Mouse (Mus musculus) stomach, embryonic 16.5 days (tissue): Measurements from ENCODE around the gene Gramd1c. TPM values are rescaled to one million over a fixed set of nuclear protein-coding genes. Genes with fewer than 3 reads are reported as not detected.

Experiments
- ATAC-seq: fragments of 200-750 bp; cut with Nextera tagmentation; 2 replicates; pipeline ENCODE4 v1.8.0; 2017; ENCODE audit warnings: moderate number of reproducible peaks, moderate TSS enrichment; ENCODE audit not compliant: insufficient read depth, low FRiP score
- H3K27ac ChIP-seq: fragments of 300-500 bp; sonication (generic); 2 replicates; pipeline ENCODE4 v1.5.1; 2014; ENCODE audit warnings: low read length
- H3K27me3 ChIP-seq: fragments of 300-500 bp; sonication (generic); 2 replicates; pipeline ENCODE4 v1.6.1; 2014; ENCODE audit warnings: low read length, control low read depth, mixed read lengths; ENCODE audit not compliant: control insufficient read depth, insufficient read depth
- H3K36me3 ChIP-seq: fragments of 300-500 bp; sonication (generic); 2 replicates; pipeline ENCODE4 v1.6.1; 2014; ENCODE audit warnings: low read length; ENCODE audit not compliant: control insufficient read depth, insufficient read depth
- H3K4me1 ChIP-seq: fragments of 300-500 bp; sonication (generic); 2 replicates; pipeline ENCODE4 v1.6.1; 2014; ENCODE audit warnings: low read length, control low read depth, mixed read lengths; ENCODE audit not compliant: control insufficient read depth, insufficient read depth
- H3K4me2 ChIP-seq: fragments of 300-500 bp; sonication (generic); 2 replicates; pipeline ENCODE4 v1.6.1; 2014; ENCODE audit warnings: low read depth, low read length, mixed read lengths
- H3K4me3 ChIP-seq: fragments of 300-500 bp; sonication (generic); replicated peaks from 2 replicates; pipeline ENCODE4 v1.5.1; 2014; ENCODE audit warnings: mild to moderate bottlenecking, low read length
- H3K9ac ChIP-seq: fragments of 300-500 bp; sonication (generic); 2 replicates; pipeline ENCODE4 v1.6.1; 2014; ENCODE audit warnings: low read length
- H3K9me3 ChIP-seq: fragments of 300-500 bp; sonication (generic); replicated peaks from 2 replicates; pipeline ENCODE4 v1.6.1; 2016; ENCODE audit warnings: low read length, control low read depth; ENCODE audit not compliant: control insufficient read depth
- WGBS: fragments of 180-500 bp; shearing (Covaris S2); extraction: QIAGEN DNeasy Blood & Tissue Kit; methylation state at CpG from one replicate; pipeline ENCODE4 v1.1.7; 2014; 5-methylcytosine and 5-hydroxymethylcytosine counted together
- microRNA-seq: library from miRNA; unstranded; fragments of <30 nt; microRNA quantifications from one replicate; pipeline ENCODE4, GENCODE M21; 2016
- polyA plus RNA-seq: library from polyadenylated mRNA; unstranded; fragments of >200 nt; fragmentation: Nextera tagmentation; extraction: Ambion mirVana; gene quantifications from 2 replicates; pipeline ENCODE4 v1.2.1, GENCODE M21; 2015

Gramd1c gene
- polyA plus RNA-seq, 1 experiment from 2014 or later, result 6.8 TPM

DNA sequence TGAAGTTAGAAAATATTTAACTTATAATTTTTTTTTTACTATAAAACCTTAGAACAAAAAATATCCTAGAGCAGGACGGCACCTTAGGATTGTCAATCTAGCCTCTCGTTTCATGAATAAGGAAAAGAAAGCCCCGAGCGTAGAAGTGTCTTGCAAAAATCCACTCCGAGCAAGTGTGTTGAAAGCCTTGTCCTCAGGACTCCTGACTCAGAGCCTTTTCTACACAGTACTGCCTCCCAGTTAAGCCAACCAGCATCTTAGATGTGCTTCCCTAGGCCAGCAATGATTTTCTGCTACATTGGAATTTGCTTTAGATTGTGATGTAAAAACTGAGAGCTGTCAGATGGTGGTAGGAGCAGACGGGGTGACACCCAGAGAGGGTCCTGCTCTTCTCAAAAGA lies 130.1 kb downstream of the Gramd1c start:
- Histone ChIP-seq H3K4me3 (no peak overlapping the region), H3K36me3 (no peaks in the 10 kb centered on the region), H3K27ac (no peak overlapping the region), H3K9ac (no peak overlapping the region), H3K9me3 (no peaks in the 10 kb centered on the region), H3K27me3 (no peaks in the 10 kb centered on the region), H3K4me1 (no peaks in the 10 kb centered on the region), H3K4me2 (no peak overlapping the region)
- no peak for ATAC-seq
- WGBS, result 83% methylated on average over 6 of the region's 6 CpGs

DNA sequence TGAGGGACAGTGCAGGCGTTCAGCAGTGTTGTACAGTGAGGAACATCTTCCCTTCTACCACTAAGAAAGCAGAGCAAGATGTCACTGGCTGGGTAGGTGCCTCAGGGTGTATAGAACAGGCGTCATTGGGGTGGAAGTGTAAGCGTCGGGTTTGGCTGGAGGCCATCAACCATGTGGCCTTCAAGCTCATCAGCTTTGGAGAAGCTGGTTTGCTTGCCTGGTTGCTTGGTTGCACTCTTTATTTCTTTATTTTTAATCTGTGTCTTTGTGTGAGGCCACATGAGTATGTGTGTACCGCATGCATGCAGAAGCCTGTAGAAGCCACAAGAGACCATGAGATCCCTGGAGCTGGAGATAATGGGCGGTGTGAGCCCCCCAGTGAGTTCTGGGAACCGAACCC lies 130.8 kb downstream of the Gramd1c start:
- H3K36me3 ChIP-seq, result no peaks in the 10 kb centered on the region
- no peak overlapping the region for H3K4me2 ChIP-seq
- no peak overlapping the region for H3K9ac ChIP-seq
- ATAC-seq, result no peak
- WGBS, result 79% methylated on average over 7 of the region's 7 CpGs
- H3K4me1 ChIP-seq, result no peaks in the 10 kb centered on the region
- no peak overlapping the region for H3K4me3 ChIP-seq
- no peaks in the 10 kb centered on the region for H3K27me3 ChIP-seq
- H3K9me3 ChIP-seq, result no peaks in the 10 kb centered on the region
- no peak overlapping the region for H3K27ac ChIP-seq

DNA sequence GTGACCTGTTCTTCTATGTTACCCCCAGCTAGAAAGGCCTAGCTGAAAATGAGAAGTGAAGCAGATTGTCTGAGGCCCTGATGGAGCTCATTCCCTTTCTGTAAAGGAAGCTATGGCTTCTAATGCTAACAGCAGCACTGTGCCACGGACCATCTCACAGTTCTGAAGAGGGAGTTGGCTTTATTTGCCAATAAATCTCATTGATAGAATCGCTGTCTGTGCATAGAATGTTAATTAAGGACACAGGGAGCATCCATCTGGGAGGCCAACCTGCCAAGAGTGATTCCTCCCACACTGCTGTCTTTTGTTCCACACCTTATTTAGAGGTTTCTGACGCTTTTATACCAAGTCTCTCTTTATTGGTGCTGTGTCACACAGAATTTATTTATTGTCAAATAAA lies 131.6 kb downstream of the Gramd1c start:
- 70% methylated on average over 3 of the region's 3 CpGs for WGBS
- no peak overlapping the region for H3K4me2 ChIP-seq
- no peaks in the 10 kb centered on the region for H3K9me3 ChIP-seq
- no peak overlapping the region for H3K27ac ChIP-seq
- H3K9ac ChIP-seq, result no peak overlapping the region
- H3K27me3 ChIP-seq, result no peaks in the 10 kb centered on the region
- ATAC-seq, result no peak
- no peaks in the 10 kb centered on the region for H3K36me3 ChIP-seq
- H3K4me1 ChIP-seq, result no peaks in the 10 kb centered on the region
- H3K4me3 ChIP-seq, result no peak overlapping the region

DNA sequence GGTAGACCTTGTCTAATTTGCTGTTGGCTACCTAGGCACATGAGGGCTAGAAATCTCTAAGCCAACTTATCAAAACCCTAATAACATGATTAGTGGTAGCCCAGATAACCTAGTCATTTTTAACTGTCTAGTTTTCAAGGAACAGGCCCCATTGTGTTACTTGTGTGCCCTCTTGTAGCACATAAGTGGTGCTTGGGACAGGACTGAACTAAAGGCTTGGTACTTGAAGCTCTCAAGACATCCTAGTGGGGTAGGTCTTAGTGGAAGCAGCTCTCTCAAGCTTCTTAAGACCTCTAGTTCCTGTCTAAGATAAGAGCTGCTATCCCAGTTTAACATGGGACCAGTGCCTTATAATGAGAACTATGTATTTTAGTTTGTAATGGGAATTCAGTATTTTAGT lies 132.6 kb downstream of the Gramd1c start:
- Histone ChIP-seq H3K4me2 (no peak overlapping the region), H3K4me3 (no peak overlapping the region), H3K4me1 (no peaks in the 10 kb centered on the region), H3K9ac (no peak overlapping the region), H3K9me3 (no peaks in the 10 kb centered on the region), H3K27me3 (no peaks in the 10 kb centered on the region), H3K36me3 (no peaks in the 10 kb centered on the region), H3K27ac (no peak overlapping the region)
- ATAC-seq, result no peak

Small RNAs within 50 kb of the gene (microRNA-seq; reads per million reads assigned to microRNA genes)
- not detected for gene Mir3470b

Other genes starting within 250 kb of the Gramd1c start
- gene Ccdc191, start 173.5 kb downstream of the Gramd1c start, polyA plus RNA-seq, result 9.8 and 13.2 TPM in 2 replicates
- 24.2 and 24.7 TPM in 2 replicates for gene Qtrt2, start 136.5 kb downstream of the Gramd1c start, polyA plus RNA-seq
- gene Zdhhc23, start 83.6 kb downstream of the Gramd1c start, polyA plus RNA-seq, result 3.0 and 3.2 TPM in 2 replicates
- gene Atp6v1a, start 76.4 kb upstream of the Gramd1c start, polyA plus RNA-seq, result 67.7 and 82.7 TPM in 2 replicates
- gene Naa50, start 76.5 kb upstream of the Gramd1c start, polyA plus RNA-seq, result 87.4 and 107 TPM in 2 replicates
- 2.7 and 3.3 TPM in 2 replicates for gene Usf3, start 109.9 kb upstream of the Gramd1c start, polyA plus RNA-seq